Mouse (Mus musculus) neural tube, embryonic 14.5 days (tissue): ENCODE data around the gene Plagl2. TPM values are rescaled to one million over a fixed set of nuclear protein-coding genes. Genes with fewer than 3 reads are reported as not detected.
A peak's percentile ranks its signal among the peaks of the same experiment; 100 is the strongest.

ENCODE experiments used
- ATAC-seq: fragments of 200-750 bp; cut with Nextera tagmentation; 2 replicates; pipeline ENCODE4 v1.8.0; 2017; ENCODE audit warnings: low read depth, mild to moderate bottlenecking, moderate TSS enrichment, moderate library complexity
- H3K27ac ChIP-seq: fragments of 300-500 bp; sonication (generic); 2 replicates; pipeline ENCODE4 v1.5.1; 2014; ENCODE audit warnings: low read depth, mild to moderate bottlenecking, control low read depth, low read length, moderate library complexity, mixed read lengths
- H3K27me3 ChIP-seq: fragments of 300-500 bp; sonication (generic); 2 replicates; pipeline ENCODE4 v1.6.1; 2014; ENCODE audit warnings: low read length; ENCODE audit not compliant: control insufficient read depth, insufficient read depth
- H3K36me3 ChIP-seq: fragments of 300-500 bp; sonication (generic); 2 replicates; pipeline ENCODE4 v1.6.1; 2014; ENCODE audit warnings: low read length, mixed read lengths; ENCODE audit not compliant: control insufficient read depth, insufficient read depth
- H3K4me1 ChIP-seq: fragments of 300-500 bp; sonication (generic); 2 replicates; pipeline ENCODE4 v1.6.1; 2014; ENCODE audit warnings: low read length; ENCODE audit not compliant: control insufficient read depth, insufficient read depth
- H3K4me2 ChIP-seq: fragments of 300-500 bp; sonication (generic); 2 replicates; pipeline ENCODE4 v1.6.1; 2014; ENCODE audit warnings: mild to moderate bottlenecking, low read depth, low read length, control low read depth
- H3K4me3 ChIP-seq: fragments of 300-500 bp; sonication (generic); 2 replicates; pipeline ENCODE4 v1.5.1; 2014; ENCODE audit warnings: low read depth, low read length, control low read depth, mixed read lengths
- H3K9ac ChIP-seq: fragments of 300-500 bp; sonication (generic); replicated peaks from 2 replicates; pipeline ENCODE4 v1.6.1; 2014; ENCODE audit warnings: low read depth, mild to moderate bottlenecking, control low read depth, low read length, mixed read lengths
- H3K9me3 ChIP-seq: fragments of 300-500 bp; sonication (generic); 2 replicates; pipeline ENCODE4 v1.6.1; 2016; ENCODE audit warnings: low read length; ENCODE audit not compliant: control insufficient read depth
- WGBS: fragments of 180-500 bp; shearing (Covaris S2); extraction: QIAGEN DNeasy Blood & Tissue Kit; methylation state at CpG from one replicate; pipeline ENCODE4 v1.1.7; 2014; 5-methylcytosine and 5-hydroxymethylcytosine counted together
- polyA plus RNA-seq: library from polyadenylated mRNA; unstranded; fragments of >200 nt; fragmentation: Nextera tagmentation; extraction: Ambion mirVana; gene quantifications from 2 replicates; pipeline ENCODE4 v1.2.1, GENCODE M21; 2014

Gene Plagl2
- polyA plus RNA-seq, 1 experiment from 2014 or later = 5.9 TPM

GRCm38 (mm10) chr2:153242156-153242555 is 930 bp upstream of the Plagl2 start:
- no peaks in the 10 kb centered on the region for H3K9me3 ChIP-seq
- H3K4me2 ChIP-seq = peak overlapping the region; percentile 85
- ATAC-seq = no peak
- H3K36me3 ChIP-seq = no peaks in the 10 kb centered on the region
- peaks cover 37% of the 10 kb centered on the region for H3K4me1 ChIP-seq
- H3K27me3 ChIP-seq = no peaks in the 10 kb centered on the region
- H3K27ac ChIP-seq = no peak overlapping the region
- peak overlapping the region; percentile 98 for H3K4me3 ChIP-seq
- 63% methylated on average over 6 of the region's 6 CpGs for WGBS
- peak overlapping the region; percentile 99; the same call in 1 of the 2 replicates for H3K9ac ChIP-seq

DNA sequence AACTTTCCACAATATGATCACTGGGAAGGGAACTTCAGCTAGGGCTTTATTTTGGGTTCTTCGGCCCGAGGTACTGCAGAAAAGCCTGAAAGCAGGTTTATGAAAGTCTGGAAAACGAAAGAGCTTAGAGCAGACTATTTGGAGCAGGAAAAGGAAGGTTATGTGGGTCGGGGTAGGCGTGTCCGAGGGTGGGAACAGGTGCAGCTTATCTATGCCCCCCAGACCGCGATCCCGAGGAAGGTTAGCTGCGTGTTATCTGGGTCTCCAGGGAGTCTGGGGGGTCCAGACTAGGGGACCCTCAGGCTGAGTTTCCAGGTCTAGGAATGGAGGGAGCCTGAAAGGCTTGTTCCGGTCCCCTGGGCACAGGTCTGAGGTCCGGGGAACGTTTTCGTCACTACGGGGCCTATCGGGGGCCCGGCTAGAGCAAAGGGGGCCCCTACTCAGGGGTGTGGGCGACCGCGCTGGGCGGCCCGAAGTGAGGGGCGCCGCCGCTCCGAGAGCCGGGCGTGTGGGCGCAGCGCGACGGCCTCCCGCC is 458 bp downstream of the Plagl2 start:
- peak overlapping the region; percentile 88 for H3K27ac ChIP-seq
- no peaks in the 10 kb centered on the region for H3K27me3 ChIP-seq
- peak; percentile 72 for ATAC-seq
- H3K9ac ChIP-seq = peak overlapping the region; percentile 99
- under 1% methylated on average over 18 of the region's 33 CpGs for WGBS
- H3K9me3 ChIP-seq = no peaks in the 10 kb centered on the region
- peaks cover 37% of the 10 kb centered on the region for H3K4me1 ChIP-seq
- peak overlapping the region; percentile 85 for H3K4me2 ChIP-seq
- H3K36me3 ChIP-seq = peaks cover 2% of the 10 kb centered on the region; the same call in 1 of the 2 replicates
- peak overlapping the region; percentile 98 for H3K4me3 ChIP-seq

DNA sequence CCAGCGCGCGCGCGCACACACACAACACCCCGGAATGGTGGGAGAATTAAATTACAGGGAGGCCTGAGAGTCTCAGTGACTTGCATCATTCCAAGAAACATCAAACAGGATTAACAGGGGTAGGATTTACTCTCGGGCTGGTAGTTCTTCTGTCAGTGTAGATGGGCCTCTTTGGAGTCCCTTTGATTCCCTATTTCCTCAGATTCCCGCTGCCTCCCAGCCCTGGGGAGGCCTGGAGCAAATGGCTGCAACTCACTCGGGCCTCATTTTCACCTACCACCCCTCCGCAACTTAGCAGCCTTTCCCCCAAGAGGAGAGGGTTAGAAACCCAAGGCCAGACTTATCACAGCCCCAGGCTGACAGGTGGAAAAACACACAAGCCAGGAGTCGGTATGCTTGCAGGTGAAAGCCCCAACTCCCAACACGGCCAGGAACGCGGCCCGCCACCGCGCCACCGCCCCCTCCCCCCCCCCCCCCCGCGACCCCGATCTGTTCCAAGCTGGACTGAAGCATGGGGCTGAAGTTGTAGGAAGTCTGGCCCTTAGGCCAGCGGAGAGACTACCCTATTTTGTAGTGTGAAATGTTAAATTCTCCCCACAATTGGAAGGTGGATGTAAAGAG is 1.3 kb downstream of the Plagl2 start:
- WGBS = 7% methylated on average over 20 of the region's 22 CpGs
- H3K4me2 ChIP-seq = peak overlapping the region; percentile 85
- H3K9ac ChIP-seq = peak overlapping the region; percentile 99
- peak overlapping the region; percentile 98 for H3K4me3 ChIP-seq
- no peak overlapping the region; the same call in 1 of the 2 replicates for H3K27ac ChIP-seq
- no peaks in the 10 kb centered on the region for H3K27me3 ChIP-seq
- peaks cover 8% of the 10 kb centered on the region; the same call in 1 of the 2 replicates for H3K36me3 ChIP-seq
- no peak for ATAC-seq
- no peaks in the 10 kb centered on the region for H3K9me3 ChIP-seq
- H3K4me1 ChIP-seq = peaks cover 37% of the 10 kb centered on the region

DNA sequence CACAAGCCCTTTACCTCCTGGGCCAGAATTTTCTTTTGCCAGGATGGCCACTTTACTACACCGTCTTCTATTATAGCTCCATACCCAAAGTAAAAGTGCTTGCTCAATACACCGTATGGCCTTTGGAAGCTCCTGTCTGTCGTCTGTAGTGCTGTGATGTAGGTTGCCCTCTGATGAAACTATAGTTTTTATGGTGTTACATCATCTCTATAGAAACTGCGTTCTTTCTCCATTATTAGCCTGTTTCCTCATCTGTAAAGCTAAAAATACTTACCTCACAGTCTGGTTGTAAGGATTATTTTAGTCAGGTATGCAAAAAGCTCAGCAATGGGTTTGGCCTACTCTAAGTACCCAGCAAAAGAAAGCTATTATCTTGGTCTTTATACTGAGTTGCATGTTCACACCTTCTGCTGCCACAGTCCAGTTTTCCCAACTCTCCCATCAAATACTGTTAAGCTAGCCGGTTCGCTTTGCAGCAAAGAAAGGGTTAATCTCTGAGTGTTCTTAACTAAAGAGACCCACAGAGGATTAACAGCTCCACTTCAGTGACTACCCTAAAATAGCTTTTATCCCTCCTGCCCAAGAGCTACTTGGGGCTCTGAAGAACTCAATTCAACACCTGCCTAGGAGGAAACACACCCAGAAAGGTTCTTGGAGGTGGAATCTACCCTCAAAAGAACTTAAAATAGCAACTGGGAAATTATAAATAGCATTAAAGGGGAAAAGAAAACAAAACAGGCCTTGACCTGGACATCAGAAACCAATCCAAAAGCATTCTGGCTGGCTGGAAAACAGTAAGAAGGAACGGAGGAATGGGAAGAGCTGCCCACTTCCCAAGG is 2.0 kb downstream of the Plagl2 start:
- Histone ChIP-seq H3K27ac (no peak overlapping the region; the same call in 1 of the 2 replicates), H3K27me3 (no peaks in the 10 kb centered on the region), H3K4me1 (peaks cover 37% of the 10 kb centered on the region), H3K4me3 (peak overlapping the region; percentile 98), H3K9me3 (no peaks in the 10 kb centered on the region), H3K36me3 (peaks cover 15% of the 10 kb centered on the region; the same call in 1 of the 2 replicates), H3K9ac (peak overlapping the region; percentile 99), H3K4me2 (peak overlapping the region; percentile 85)
- ATAC-seq = no peak
- 68% methylated on average over 7 of the region's 7 CpGs for WGBS

DNA sequence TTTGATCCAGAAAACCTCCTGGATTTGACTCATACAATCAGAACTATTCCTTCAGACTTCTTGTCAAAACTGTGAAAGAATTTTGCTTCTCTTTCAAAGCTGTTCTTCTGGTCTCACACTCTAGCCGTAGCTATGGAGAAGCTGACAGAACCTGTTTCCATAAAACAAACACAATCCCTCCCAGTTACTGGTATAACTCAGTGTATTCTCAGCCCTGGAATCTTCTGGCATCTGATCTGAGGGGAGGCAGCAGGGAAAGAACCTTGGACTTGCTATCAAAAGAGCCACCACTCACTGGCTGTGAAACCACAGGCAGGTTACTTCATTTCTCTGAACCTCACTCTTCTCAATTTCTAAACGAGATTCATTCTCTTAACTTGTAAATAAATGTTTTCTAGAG is 2.8 kb downstream of the Plagl2 start:
- H3K4me1 ChIP-seq = peaks cover 37% of the 10 kb centered on the region
- H3K4me2 ChIP-seq = no peak overlapping the region
- H3K9me3 ChIP-seq = no peaks in the 10 kb centered on the region
- H3K9ac ChIP-seq = no peak overlapping the region
- peaks cover 17% of the 10 kb centered on the region; the same call in 1 of the 2 replicates for H3K36me3 ChIP-seq
- H3K27me3 ChIP-seq = no peaks in the 10 kb centered on the region
- H3K4me3 ChIP-seq = no peak overlapping the region
- ATAC-seq = no peak
- no peak overlapping the region for H3K27ac ChIP-seq
- 91% methylated on average over 2 of the region's 2 CpGs for WGBS

DNA sequence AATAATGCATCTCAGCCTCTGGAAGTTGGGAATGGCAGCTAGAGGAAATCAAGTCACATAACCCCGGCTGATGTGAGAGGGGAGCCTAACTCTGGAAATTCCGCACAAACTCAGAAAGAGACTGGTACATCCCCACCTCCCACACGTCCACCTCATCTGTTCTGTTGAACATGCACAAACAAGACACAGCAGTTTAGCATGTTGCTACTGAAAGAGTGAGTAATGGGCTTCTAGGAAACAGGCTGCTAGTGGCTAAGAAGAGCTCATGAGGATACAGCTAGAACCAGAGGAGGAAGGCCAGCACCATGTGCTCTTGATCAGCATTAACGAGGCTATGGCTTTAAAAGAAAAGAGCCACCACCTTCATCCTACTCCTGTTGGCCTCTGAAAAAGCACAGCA is 3.3 kb downstream of the Plagl2 start:
- H3K9ac ChIP-seq = no peak overlapping the region
- WGBS = 79% methylated on average over 4 of the region's 4 CpGs
- no peaks in the 10 kb centered on the region for H3K27me3 ChIP-seq
- no peaks in the 10 kb centered on the region for H3K9me3 ChIP-seq
- peak overlapping the region; percentile 6; the same call in 1 of the 2 replicates for H3K4me2 ChIP-seq
- H3K4me3 ChIP-seq = no peak overlapping the region
- no peak overlapping the region for H3K27ac ChIP-seq
- H3K4me1 ChIP-seq = peaks cover 36% of the 10 kb centered on the region
- H3K36me3 ChIP-seq = peaks cover 20% of the 10 kb centered on the region; the same call in 1 of the 2 replicates
- no peak for ATAC-seq

DNA sequence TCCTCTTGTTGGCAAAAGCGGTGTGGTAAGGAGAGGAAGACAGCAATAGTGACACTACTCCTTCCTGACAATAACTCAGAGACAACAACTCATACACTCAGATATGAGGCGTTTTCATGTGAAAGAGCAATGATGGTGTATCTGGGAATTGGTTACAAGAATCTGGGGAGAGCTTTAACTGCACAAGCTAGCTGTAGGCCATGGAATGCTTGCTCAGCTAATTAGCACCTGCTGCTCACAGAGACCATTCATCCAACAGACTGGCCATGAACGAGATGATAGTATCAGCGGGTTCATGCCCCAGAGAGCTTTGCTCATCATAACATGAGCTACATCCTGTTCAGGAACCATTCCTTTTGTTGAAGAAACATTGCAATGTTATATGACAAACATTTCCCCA is 4.0 kb downstream of the Plagl2 start:
- Histone ChIP-seq H3K27ac (no peak overlapping the region), H3K36me3 (peaks cover 24% of the 10 kb centered on the region; the same call in 1 of the 2 replicates), H3K4me2 (no peak overlapping the region), H3K27me3 (no peaks in the 10 kb centered on the region), H3K9me3 (no peaks in the 10 kb centered on the region), H3K4me3 (no peak overlapping the region), H3K4me1 (peaks cover 30% of the 10 kb centered on the region), H3K9ac (no peak overlapping the region)
- no peak for ATAC-seq
- 67% methylated on average over 4 of the region's 4 CpGs for WGBS

- ATAC-seq = no peak
- no peak overlapping the region for H3K9ac ChIP-seq
- 88% methylated on average over 5 of the region's 5 CpGs for WGBS
- no peaks in the 10 kb centered on the region for H3K27me3 ChIP-seq
- H3K4me3 ChIP-seq = no peak overlapping the region
- no peak overlapping the region for H3K27ac ChIP-seq
- H3K4me2 ChIP-seq = no peak overlapping the region
- H3K36me3 ChIP-seq = peaks cover 42% of the 10 kb centered on the region
- no peaks in the 10 kb centered on the region for H3K9me3 ChIP-seq
- peaks cover 9% of the 10 kb centered on the region; the same call in 1 of the 2 replicates for H3K4me1 ChIP-seq
Observed at GRCm38 (mm10) chr2:153228523-153228922, 12.7 kb downstream of the Plagl2 start.

GRCm38 (mm10) chr2:153227959-153228358 is 13.3 kb downstream of the Plagl2 start:
- no peak for ATAC-seq
- H3K36me3 ChIP-seq = peaks cover 39% of the 10 kb centered on the region
- H3K4me2 ChIP-seq = no peak overlapping the region
- H3K27ac ChIP-seq = no peak overlapping the region
- H3K4me3 ChIP-seq = no peak overlapping the region
- H3K9ac ChIP-seq = no peak overlapping the region
- no peaks in the 10 kb centered on the region for H3K27me3 ChIP-seq
- no peaks in the 10 kb centered on the region for H3K9me3 ChIP-seq
- 91% methylated on average over 4 of the region's 4 CpGs for WGBS
- H3K4me1 ChIP-seq = peaks cover 9% of the 10 kb centered on the region; the same call in 1 of the 2 replicates
